Mouse (Mus musculus): ENCODE measurements around the gene Ccdc162.

GRCm38 (mm10) chr10:41675842-41676571 is 40.4 kb downstream of the Ccdc162 start:
- TF ChIP-seq CTCF (IDR thresholded peaks at IDR 0.05; ENCODE audit: low read depth), result no peak
- TF ChIP-seq EP300 (IDR thresholded peaks at IDR 0.05; ENCODE audit: low read depth), result no peak

All from heart, postnatal 0 days (tissue).